Mouse (Mus musculus) forebrain, embryonic 10.5 days (tissue): ENCODE measurements around the gene Tex30. TPM values are rescaled to one million over a fixed set of nuclear protein-coding genes. Genes with fewer than 3 reads are reported as not detected.

Experiments
- polyA plus RNA-seq: library from polyadenylated mRNA; unstranded; fragments of >200 nt; fragmentation: Nextera tagmentation; extraction: Ambion mirVana; gene quantifications from 2 replicates; pipeline ENCODE4 v1.2.1, GENCODE M21; 2016

Tex30 gene
- polyA plus RNA-seq, 1 experiment from 2014 or later: 115 TPM

Other genes starting within 250 kb of the Tex30 start
- gene Tpp2, start 168.8 kb downstream of the Tex30 start, polyA plus RNA-seq: 68.9 and 74.9 TPM in 2 replicates
- 0.34 and 0.55 TPM in 2 replicates for gene Mettl21c, start 82.4 kb downstream of the Tex30 start, polyA plus RNA-seq
- gene Gm8251, start 40.5 kb downstream of the Tex30 start, polyA plus RNA-seq: 0.15 and 0.19 TPM in 2 replicates
- gene Kdelc1, start 16.4 kb upstream of the Tex30 start, polyA plus RNA-seq: 69.3 and 70.1 TPM in 2 replicates
- gene Bivm, start 16.5 kb upstream of the Tex30 start, polyA plus RNA-seq: 26.6 and 27.4 TPM in 2 replicates
- 24.1 and 25.5 TPM in 2 replicates for gene Ercc5, start 45.3 kb upstream of the Tex30 start, polyA plus RNA-seq
- not detected in 2 replicates for gene Mettl21e, start 116.5 kb upstream of the Tex30 start, polyA plus RNA-seq